Mouse (Mus musculus) forebrain, embryonic 11.5 days (tissue): ENCODE measurements at regions not wholly inside any gene's neighbourhood (a gene's known extent, or its start where the extent isn't known, plus 50 kb on each side); places are given as distances from the start of the nearest gene placed in this dataset.

Experiments used
- ATAC-seq: fragments of 200-750 bp; cut with Nextera tagmentation; replicated peaks from 2 replicates; pipeline ENCODE4 v1.8.0; 2017; ENCODE audit warnings: moderate TSS enrichment; ENCODE audit not compliant: low FRiP score
- DNase-seq: peaks from one replicate; pipeline ENCODE4 v3.0.0-alpha.2; 2017; ENCODE audit warnings: low spot score
- H3K27ac ChIP-seq: fragments of 300-500 bp; sonication (generic); 2 replicates; pipeline ENCODE4 v1.5.1; 2014; ENCODE audit warnings: low read depth, low read length
- H3K27me3 ChIP-seq: fragments of 300-500 bp; sonication (generic); 2 replicates; pipeline ENCODE4 v1.6.1; 2014; ENCODE audit warnings: mild to moderate bottlenecking, low read length, mixed read lengths; ENCODE audit not compliant: control insufficient read depth, insufficient read depth
- H3K36me3 ChIP-seq: fragments of 300-500 bp; sonication (generic); 2 replicates; pipeline ENCODE4 v1.6.1; 2014; ENCODE audit warnings: mild to moderate bottlenecking, low read length, moderate library complexity, mixed read lengths; ENCODE audit not compliant: control insufficient read depth, insufficient read depth
- H3K4me1 ChIP-seq: fragments of 300-500 bp; sonication (generic); replicated peaks from 2 replicates; pipeline ENCODE4 v1.6.1; 2014; ENCODE audit warnings: low read length, mixed read lengths; ENCODE audit not compliant: control insufficient read depth, insufficient read depth
- H3K4me2 ChIP-seq: fragments of 300-500 bp; sonication (generic); 2 replicates; pipeline ENCODE4 v1.6.1; 2014; ENCODE audit warnings: low read depth, mild to moderate bottlenecking, low read length, moderate library complexity, mixed read lengths; ENCODE audit not compliant: severe bottlenecking
- H3K4me3 ChIP-seq: fragments of 300-500 bp; sonication (generic); 2 replicates; pipeline ENCODE4 v1.5.1; 2014; ENCODE audit warnings: low read depth, low read length
- H3K9ac ChIP-seq: fragments of 300-500 bp; sonication (generic); 2 replicates; pipeline ENCODE4 v1.6.1; 2014; ENCODE audit warnings: low read length
- H3K9me3 ChIP-seq: fragments of 300-500 bp; sonication (generic); 2 replicates; pipeline ENCODE4 v1.6.1; 2016; ENCODE audit warnings: low read length, mixed read lengths; ENCODE audit not compliant: control insufficient read depth
- WGBS: fragments of 180-500 bp; shearing (Covaris S2); extraction: QIAGEN DNeasy Blood & Tissue Kit; methylation state at CpG from one replicate; pipeline ENCODE4 v1.1.7; 2014; 5-methylcytosine and 5-hydroxymethylcytosine counted together

DNA sequence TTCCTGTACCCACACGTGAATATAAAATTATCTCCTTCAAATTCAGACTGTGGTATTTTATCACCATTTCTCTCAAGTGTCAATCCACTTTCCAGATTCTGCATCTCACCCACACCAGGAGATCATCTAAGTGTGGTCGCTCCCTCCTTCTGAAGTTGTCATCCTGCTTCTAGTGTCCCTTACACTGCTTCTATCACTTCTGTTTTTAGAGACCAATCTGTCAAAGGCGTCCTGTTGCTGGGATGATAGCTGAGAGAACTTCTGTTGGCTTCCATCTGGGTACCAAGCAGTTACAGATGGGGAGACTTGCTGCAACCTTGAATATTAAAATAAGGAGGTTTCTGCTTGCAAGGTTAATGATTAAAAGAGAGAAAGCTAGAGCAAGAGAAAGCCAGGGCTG is 1111.2 kb upstream of the Lrrc6 start:
- 74% methylated on average over 3 of the region's 3 CpGs for WGBS
- ATAC-seq (no peak), DNase-seq (no peak)
- Histone ChIP-seq H3K9ac (no peak overlapping the region), H3K27me3 (no peaks in the 10 kb centered on the region), H3K4me2 (no peak overlapping the region), H3K4me3 (no peak overlapping the region), H3K4me1 (no peaks in the 10 kb centered on the region), H3K9me3 (no peaks in the 10 kb centered on the region), H3K36me3 (no peaks in the 10 kb centered on the region), H3K27ac (no peak overlapping the region)

DNA sequence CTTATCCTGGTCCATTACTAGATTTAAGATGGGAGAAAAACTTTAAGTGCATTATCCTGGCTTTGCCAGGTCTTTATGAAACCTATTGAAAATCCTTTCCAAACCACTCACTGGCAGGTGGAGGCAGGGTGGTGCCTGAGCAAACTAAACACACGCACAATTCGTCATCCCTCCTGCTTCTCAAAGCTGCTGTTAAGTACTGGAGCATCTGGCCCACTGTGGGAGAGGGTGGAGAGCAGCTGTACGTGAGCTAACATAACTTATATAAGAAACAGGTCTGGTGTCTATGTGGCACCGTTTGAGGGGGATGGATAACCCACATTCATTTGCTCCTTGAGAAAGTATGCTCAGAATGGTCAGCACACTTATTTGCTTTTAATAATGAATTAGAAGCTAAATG is 1097.7 kb upstream of the Lrrc6 start:
- Histone ChIP-seq H3K9ac (no peak overlapping the region), H3K4me3 (no peak overlapping the region), H3K4me2 (no peak overlapping the region), H3K27me3 (no peaks in the 10 kb centered on the region), H3K9me3 (no peaks in the 10 kb centered on the region), H3K4me1 (no peaks in the 10 kb centered on the region), H3K27ac (no peak overlapping the region), H3K36me3 (no peaks in the 10 kb centered on the region)
- WGBS, result 83% methylated on average over 4 of the region's 4 CpGs
- no peak for ATAC-seq
- DNase-seq, result no peak

DNA sequence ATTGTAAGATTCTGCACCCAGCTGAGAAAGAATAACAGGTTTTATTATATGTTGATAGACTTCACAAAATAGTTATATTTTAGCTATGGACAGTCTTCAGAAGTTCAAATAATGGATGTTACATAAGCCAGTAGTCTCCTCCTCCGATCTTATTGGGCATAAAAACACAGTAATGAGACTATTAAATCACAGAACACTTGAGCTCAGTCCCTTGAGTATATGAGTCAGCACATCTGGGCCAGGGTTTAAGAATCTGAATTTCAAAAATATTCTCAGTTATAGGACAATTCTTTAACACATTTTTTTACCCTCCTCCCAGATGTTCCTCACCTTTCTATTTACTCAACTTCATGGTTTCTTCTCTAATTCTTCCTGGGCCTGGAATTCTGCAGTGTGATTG is 1075.9 kb upstream of the Lrrc6 start:
- H3K9me3 ChIP-seq, result no peaks in the 10 kb centered on the region
- no peak overlapping the region for H3K9ac ChIP-seq
- no peak for ATAC-seq
- no peak for DNase-seq
- no peak overlapping the region for H3K27ac ChIP-seq
- WGBS, result 86% methylated on average over 1 of the region's 1 CpGs
- H3K36me3 ChIP-seq, result no peaks in the 10 kb centered on the region
- no peak overlapping the region for H3K4me2 ChIP-seq
- H3K4me1 ChIP-seq, result no peaks in the 10 kb centered on the region
- no peaks in the 10 kb centered on the region for H3K27me3 ChIP-seq
- no peak overlapping the region for H3K4me3 ChIP-seq

DNA sequence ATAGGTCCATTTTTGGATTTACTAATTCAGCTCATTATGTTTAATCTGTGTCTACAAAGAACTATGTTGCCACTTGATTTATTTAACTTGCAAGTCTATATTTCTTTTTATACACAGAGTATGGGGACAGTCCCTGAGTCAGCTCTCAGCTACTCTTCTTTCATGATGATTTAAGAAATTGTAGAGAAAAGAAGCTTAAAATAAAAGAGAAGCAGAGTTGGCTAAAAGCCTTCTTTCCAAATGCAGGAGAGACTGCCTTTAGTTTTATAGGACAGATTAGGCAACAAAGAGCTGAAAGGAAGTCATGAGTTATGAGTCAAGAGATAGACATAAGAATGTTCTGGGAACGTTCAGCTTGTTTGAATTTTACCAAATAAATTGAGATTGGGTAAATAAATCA is 1070.9 kb upstream of the Lrrc6 start:
- Histone ChIP-seq H3K27me3 (no peaks in the 10 kb centered on the region), H3K9ac (no peak overlapping the region), H3K4me2 (no peak overlapping the region), H3K4me3 (no peak overlapping the region), H3K36me3 (no peaks in the 10 kb centered on the region), H3K27ac (no peak overlapping the region), H3K4me1 (no peaks in the 10 kb centered on the region), H3K9me3 (no peaks in the 10 kb centered on the region)
- DNase-seq, result no peak
- no peak for ATAC-seq
- WGBS, result 67% methylated on average over 1 of the region's 1 CpGs

DNA sequence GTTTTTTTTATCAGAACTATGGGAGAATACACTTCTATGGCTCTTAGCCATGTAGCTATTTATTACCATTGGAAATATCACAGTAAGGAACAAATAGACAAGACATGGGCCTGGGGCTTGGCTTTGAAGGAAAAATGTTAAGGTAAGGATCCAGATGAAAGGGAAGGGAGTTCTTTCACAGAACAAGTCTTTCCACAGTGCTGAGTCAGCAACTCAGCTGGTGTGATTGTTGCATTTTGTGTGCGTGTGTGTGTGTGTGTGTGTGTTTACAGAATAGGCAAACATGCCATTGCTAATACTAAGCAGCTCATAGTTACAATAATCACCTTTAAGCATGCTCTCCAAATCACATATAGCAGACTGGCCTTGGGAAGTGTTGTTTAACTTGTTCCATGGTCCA is 1056.6 kb upstream of the Lrrc6 start:
- Histone ChIP-seq H3K4me2 (no peak overlapping the region), H3K9me3 (no peaks in the 10 kb centered on the region), H3K4me1 (no peaks in the 10 kb centered on the region), H3K36me3 (no peaks in the 10 kb centered on the region), H3K4me3 (no peak overlapping the region), H3K27ac (no peak overlapping the region), H3K27me3 (no peaks in the 10 kb centered on the region), H3K9ac (no peak overlapping the region)
- ATAC-seq (no peak), DNase-seq (no peak)
- 90% methylated on average over 1 of the region's 1 CpGs for WGBS

DNA sequence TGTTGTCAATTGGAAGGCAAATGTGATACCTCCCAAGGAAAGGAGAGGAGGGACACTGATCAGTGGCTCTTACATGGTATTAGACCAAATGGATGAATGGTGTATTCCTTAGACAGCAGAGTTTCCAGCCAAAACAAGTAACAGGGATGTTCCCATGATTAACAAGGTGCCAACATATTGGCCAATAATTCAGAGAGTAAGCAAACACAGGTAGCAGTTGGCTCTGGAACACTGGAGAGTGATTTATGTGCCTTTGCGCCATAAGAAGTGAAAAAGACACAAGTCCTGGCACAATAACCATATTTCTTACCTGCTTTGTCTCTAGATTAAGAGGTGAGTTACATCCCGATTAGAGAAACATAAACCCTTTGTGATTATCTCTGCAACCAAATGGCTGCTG is 1051.2 kb upstream of the Lrrc6 start:
- no peaks in the 10 kb centered on the region for H3K4me1 ChIP-seq
- no peak overlapping the region for H3K4me2 ChIP-seq
- no peak overlapping the region for H3K4me3 ChIP-seq
- H3K9me3 ChIP-seq, result no peaks in the 10 kb centered on the region
- ATAC-seq, result no peak
- H3K9ac ChIP-seq, result no peak overlapping the region
- H3K27me3 ChIP-seq, result no peaks in the 10 kb centered on the region
- no peak for DNase-seq
- H3K36me3 ChIP-seq, result no peaks in the 10 kb centered on the region
- 88% methylated on average over 2 of the region's 2 CpGs for WGBS
- no peak overlapping the region for H3K27ac ChIP-seq

DNA sequence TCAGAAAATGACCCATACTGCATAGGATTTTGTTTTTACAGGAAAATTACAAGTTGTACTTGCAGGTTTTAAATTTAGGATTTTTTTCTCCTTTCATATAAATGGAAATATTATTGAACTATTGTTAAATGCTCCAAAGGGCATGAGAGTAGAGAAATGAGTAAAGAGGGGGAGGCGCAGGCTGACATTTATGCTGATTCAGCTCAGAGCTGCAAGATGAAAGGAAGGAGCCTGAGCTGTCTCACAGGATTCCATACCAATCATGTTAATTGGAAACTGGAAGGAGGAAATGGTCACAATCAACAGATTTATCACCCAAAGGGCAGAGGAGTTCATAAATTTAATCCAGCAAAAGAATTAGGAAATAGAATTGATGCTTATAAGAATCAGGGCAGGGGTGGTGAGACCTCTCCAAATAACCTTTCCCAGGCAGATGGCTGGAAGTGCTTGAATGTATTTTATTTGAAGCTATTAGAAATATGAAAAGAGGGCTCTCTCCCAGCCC is 1046.2 kb upstream of the Lrrc6 start:
- H3K4me3 ChIP-seq, result no peak overlapping the region
- H3K4me2 ChIP-seq, result no peak overlapping the region
- H3K27me3 ChIP-seq, result no peaks in the 10 kb centered on the region
- DNase-seq (no peak), ATAC-seq (no peak)
- no peaks in the 10 kb centered on the region for H3K36me3 ChIP-seq
- WGBS, result 95% methylated on average over 1 of the region's 1 CpGs
- no peak overlapping the region for H3K27ac ChIP-seq
- H3K9me3 ChIP-seq, result no peaks in the 10 kb centered on the region
- no peaks in the 10 kb centered on the region for H3K4me1 ChIP-seq
- no peak overlapping the region for H3K9ac ChIP-seq

DNA sequence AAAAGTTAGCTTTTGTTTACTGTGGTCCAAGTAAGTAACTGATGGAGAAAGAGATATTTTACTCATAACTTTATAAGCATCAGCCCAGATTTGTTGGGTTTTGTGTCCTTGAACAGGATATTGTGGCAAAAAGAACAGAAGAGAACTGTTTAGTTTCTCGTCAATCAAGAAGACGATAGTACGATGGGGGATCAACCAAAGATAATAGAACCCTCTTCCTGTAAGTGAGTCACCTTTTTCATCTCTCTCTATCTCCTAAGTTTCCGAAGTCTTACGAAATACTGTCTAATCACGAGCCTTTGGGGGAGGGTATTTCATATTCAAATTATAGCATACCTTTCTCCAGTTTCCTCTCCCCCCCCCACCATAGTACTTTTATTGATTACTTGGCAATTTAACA is 1045.0 kb upstream of the Lrrc6 start:
- H3K27ac ChIP-seq, result no peak overlapping the region
- H3K9ac ChIP-seq, result no peak overlapping the region
- 89% methylated on average over 6 of the region's 6 CpGs for WGBS
- ATAC-seq (no peak), DNase-seq (no peak)
- H3K4me3 ChIP-seq, result no peak overlapping the region
- H3K36me3 ChIP-seq, result no peaks in the 10 kb centered on the region
- H3K9me3 ChIP-seq, result no peaks in the 10 kb centered on the region
- no peaks in the 10 kb centered on the region for H3K27me3 ChIP-seq
- no peaks in the 10 kb centered on the region for H3K4me1 ChIP-seq
- no peak overlapping the region for H3K4me2 ChIP-seq

DNA sequence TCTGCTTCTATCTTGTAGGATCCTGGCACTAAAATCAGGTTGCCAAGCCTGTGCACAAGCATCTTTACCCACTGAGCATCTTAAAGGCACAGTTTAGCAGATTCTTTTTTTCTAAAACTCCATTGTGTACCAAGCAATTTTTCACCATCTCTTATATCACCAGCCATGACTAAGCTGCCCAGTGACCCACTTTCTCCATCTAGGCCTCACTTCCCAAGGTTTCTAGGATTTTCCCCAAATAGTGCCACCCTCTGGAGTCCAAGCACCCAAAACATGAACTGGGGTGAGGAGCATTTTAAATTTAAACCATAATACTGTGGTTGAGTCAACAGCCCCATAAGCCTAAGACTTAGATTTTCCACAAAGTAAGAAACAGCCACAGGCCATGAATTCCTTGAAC is 1013.0 kb upstream of the Lrrc6 start:
- no peaks in the 10 kb centered on the region for H3K4me1 ChIP-seq
- no peak overlapping the region for H3K4me2 ChIP-seq
- no peak for DNase-seq
- no peak overlapping the region for H3K4me3 ChIP-seq
- no peak overlapping the region for H3K9ac ChIP-seq
- no peaks in the 10 kb centered on the region for H3K36me3 ChIP-seq
- no peaks in the 10 kb centered on the region for H3K9me3 ChIP-seq
- H3K27me3 ChIP-seq, result no peaks in the 10 kb centered on the region
- no peak overlapping the region for H3K27ac ChIP-seq
- ATAC-seq, result no peak
